Mouse (Mus musculus): ENCODE results near the gene Atf7.

DNA sequence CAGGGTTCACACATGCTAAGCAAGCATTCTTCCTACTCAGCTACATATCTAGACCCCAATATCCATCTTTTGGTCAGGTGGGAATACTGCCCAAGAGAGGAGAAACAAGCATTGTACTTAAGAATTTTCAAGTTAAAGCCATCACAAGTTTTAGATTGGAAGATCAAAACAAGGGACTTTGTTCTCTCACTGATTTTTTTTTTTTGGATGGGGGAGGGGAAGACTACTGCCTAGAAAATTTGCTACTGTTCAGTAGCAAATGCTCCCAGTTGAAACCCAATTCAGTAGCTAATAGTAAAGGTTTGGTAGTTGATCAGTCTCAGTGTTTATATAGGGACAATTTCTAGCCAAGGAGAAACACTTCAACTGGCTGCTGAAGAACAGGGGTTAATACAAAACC, 2.7 kb downstream of the Atf7 start:
- TF ChIP-seq CTCF (IDR thresholded peaks at IDR 0.05; ENCODE audit: extremely low read depth, insufficient read depth, low read length) (no peak), POLR2A (IDR thresholded peaks at IDR 0.05; ENCODE audit: extremely low read depth, insufficient read depth, low read length) (no peak)

All from cortical plate, adult 2 months (tissue).